Mouse (Mus musculus) right cerebral cortex, postnatal 25 days (tissue): ENCODE measurements around the gene Hexdc.

ENCODE experiments used
- DNase-seq: peaks from one replicate; pipeline ENCODE4 v3.0.0; 2022

Hexdc gene

GRCm38 (mm10) chr11:121229018-121229439, 24.8 kb downstream of the Hexdc start, which contains the start of gene Cybc1:
TSS of gene Cybc1 (minus strand) at chr11:121229322.
- DNase-seq: peak; percentile 73

- DNase-seq: no peak
These were observed 27.0 kb downstream of the Hexdc start for GRCm38 (mm10) chr11:121231191-121231590.

- no peak for DNase-seq
These were observed 27.5 kb downstream of the Hexdc start for GRCm38 (mm10) chr11:121231628-121232291.

GRCm38 (mm10) chr11:121232706-121233105, 28.5 kb downstream of the Hexdc start:
- DNase-seq: no peak

GRCm38 (mm10) chr11:121235475-121236238, 31.4 kb downstream of the Hexdc start:
- no peak for DNase-seq

- DNase-seq: peak; percentile 99
These were observed 32.5 kb downstream of the Hexdc start, which contains the start of gene Narf for GRCm38 (mm10) chr11:121236564-121237344. TSS of gene Narf (plus strand) at chr11:121237253.

- no peak for DNase-seq
These were observed 33.3 kb downstream of the Hexdc start for GRCm38 (mm10) chr11:121237345-121238128.

GRCm38 (mm10) chr11:121239669-121240068, 35.4 kb downstream of the Hexdc start:
- DNase-seq: no peak

GRCm38 (mm10) chr11:121250196-121250595, 46.0 kb downstream of the Hexdc start:
- no peak for DNase-seq

- peak; percentile 94 for DNase-seq
These were observed 55.2 kb downstream of the Hexdc start, which contains the start of gene Foxk2 for GRCm38 (mm10) chr11:121259160-121260100. TSS of gene Foxk2 (plus strand) at chr11:121259990.

GRCm38 (mm10) chr11:121260211-121260906, 56.1 kb downstream of the Hexdc start:
- peak; percentile 24 for DNase-seq

GRCm38 (mm10) chr11:121261074-121261473, 56.8 kb downstream of the Hexdc start:
- no peak for DNase-seq
